Mouse (Mus musculus) midbrain, embryonic 11.5 days (tissue): ENCODE results near the gene Ivd. TPM values are rescaled to one million over a fixed set of nuclear protein-coding genes. Genes with fewer than 3 reads are reported as not detected.

Source experiments
- ATAC-seq: fragments of 200-750 bp; cut with Nextera tagmentation; 2 replicates; pipeline ENCODE4 v1.8.0; 2017; ENCODE audit warnings: moderate TSS enrichment, moderate library complexity; ENCODE audit not compliant: low FRiP score
- DNase-seq: peaks from one replicate; pipeline ENCODE4 v3.0.0; 2015; ENCODE audit warnings: low spot score; ENCODE audit errors: missing footprints
- H3K27ac ChIP-seq: fragments of 300-500 bp; sonication (generic); 2 replicates; pipeline ENCODE4 v1.5.1; 2014; ENCODE audit warnings: low read depth, low read length
- H3K27me3 ChIP-seq: fragments of 300-500 bp; sonication (generic); 2 replicates; pipeline ENCODE4 v1.6.1; 2014; ENCODE audit warnings: mild to moderate bottlenecking, low read length, moderate library complexity, mixed read lengths; ENCODE audit not compliant: control insufficient read depth, insufficient read depth
- H3K36me3 ChIP-seq: fragments of 300-500 bp; sonication (generic); 2 replicates; pipeline ENCODE4 v1.6.1; 2014; ENCODE audit warnings: mild to moderate bottlenecking, low read length, moderate library complexity, mixed read lengths; ENCODE audit not compliant: control insufficient read depth, insufficient read depth
- H3K4me1 ChIP-seq: fragments of 300-500 bp; sonication (generic); 2 replicates; pipeline ENCODE4 v1.6.1; 2014; ENCODE audit warnings: low read length; ENCODE audit not compliant: control insufficient read depth, insufficient read depth
- H3K4me2 ChIP-seq: fragments of 300-500 bp; sonication (generic); 2 replicates; pipeline ENCODE4 v1.6.1; 2014; ENCODE audit warnings: mild to moderate bottlenecking, moderate library complexity
- H3K4me3 ChIP-seq: fragments of 300-500 bp; sonication (generic); 2 replicates; pipeline ENCODE4 v1.5.1; 2014; ENCODE audit warnings: low read depth, low read length
- H3K9ac ChIP-seq: fragments of 300-500 bp; sonication (generic); 2 replicates; pipeline ENCODE4 v1.6.1; 2014; ENCODE audit warnings: low read length
- H3K9me3 ChIP-seq: fragments of 300-500 bp; sonication (generic); 2 replicates; pipeline ENCODE4 v1.6.1; 2016; ENCODE audit warnings: low read length; ENCODE audit not compliant: control insufficient read depth
- WGBS: fragments of 180-500 bp; shearing (Covaris S2); extraction: QIAGEN DNeasy Blood & Tissue Kit; methylation state at CpG from one replicate; pipeline ENCODE4 v1.1.7; 2014; 5-methylcytosine and 5-hydroxymethylcytosine counted together
- polyA plus RNA-seq: library from polyadenylated mRNA; unstranded; fragments of >200 nt; fragmentation: Nextera tagmentation; extraction: Ambion mirVana; gene quantifications from 2 replicates; pipeline ENCODE4 v1.2.1, GENCODE M21; 2014

Gene Ivd
- polyA plus RNA-seq, 1 experiment from 2014 or later, result 40.5 TPM

GRCm38 (mm10) chr2:118841186-118841585, 20.6 kb upstream of the Ivd start:
- H3K27ac ChIP-seq, result no peak overlapping the region
- no peaks in the 10 kb centered on the region for H3K36me3 ChIP-seq
- no peak overlapping the region for H3K9ac ChIP-seq
- H3K27me3 ChIP-seq, result no peaks in the 10 kb centered on the region
- ATAC-seq, result no peak
- H3K4me3 ChIP-seq, result no peak overlapping the region
- H3K4me2 ChIP-seq, result no peak overlapping the region
- 79% methylated on average over 5 of the region's 5 CpGs for WGBS
- no peaks in the 10 kb centered on the region for H3K9me3 ChIP-seq
- no peak for DNase-seq
- H3K4me1 ChIP-seq, result no peaks in the 10 kb centered on the region

- H3K4me2 ChIP-seq, result no peak overlapping the region
- H3K4me1 ChIP-seq, result no peaks in the 10 kb centered on the region
- 90% methylated on average over 4 of the region's 4 CpGs for WGBS
- H3K27ac ChIP-seq, result no peak overlapping the region
- H3K9me3 ChIP-seq, result no peaks in the 10 kb centered on the region
- ATAC-seq (no peak), DNase-seq (no peak)
- H3K4me3 ChIP-seq, result no peak overlapping the region
- H3K36me3 ChIP-seq, result no peaks in the 10 kb centered on the region
- no peaks in the 10 kb centered on the region for H3K27me3 ChIP-seq
- H3K9ac ChIP-seq, result no peak overlapping the region
These were observed 20.0 kb upstream of the Ivd start for GRCm38 (mm10) chr2:118841774-118842173.

- no peak for DNase-seq
- no peak for ATAC-seq
- 88% methylated on average over 3 of the region's 3 CpGs for WGBS
- Histone ChIP-seq H3K27me3 (no peaks in the 10 kb centered on the region), H3K4me2 (no peak overlapping the region), H3K9me3 (no peaks in the 10 kb centered on the region), H3K4me3 (no peak overlapping the region), H3K9ac (no peak overlapping the region), H3K27ac (no peak overlapping the region), H3K36me3 (no peaks in the 10 kb centered on the region), H3K4me1 (no peaks in the 10 kb centered on the region)
These were observed 17.3 kb upstream of the Ivd start for GRCm38 (mm10) chr2:118844427-118844826.

GRCm38 (mm10) chr2:118846246-118846645, 15.5 kb upstream of the Ivd start:
- no peak overlapping the region for H3K4me3 ChIP-seq
- H3K9ac ChIP-seq, result no peak overlapping the region
- no peak overlapping the region for H3K27ac ChIP-seq
- DNase-seq (no peak), ATAC-seq (no peak)
- H3K4me1 ChIP-seq, result no peaks in the 10 kb centered on the region
- no peaks in the 10 kb centered on the region for H3K9me3 ChIP-seq
- no peaks in the 10 kb centered on the region for H3K27me3 ChIP-seq
- 66% methylated on average over 7 of the region's 7 CpGs for WGBS
- no peak overlapping the region for H3K4me2 ChIP-seq
- no peaks in the 10 kb centered on the region for H3K36me3 ChIP-seq

- no peak for ATAC-seq
- H3K4me3 ChIP-seq, result no peak overlapping the region
- 43% methylated on average over 3 of the region's 3 CpGs for WGBS
- H3K36me3 ChIP-seq, result no peaks in the 10 kb centered on the region
- no peak for DNase-seq
- no peak overlapping the region for H3K27ac ChIP-seq
- H3K9me3 ChIP-seq, result no peaks in the 10 kb centered on the region
- H3K4me1 ChIP-seq, result no peaks in the 10 kb centered on the region
- H3K9ac ChIP-seq, result no peak overlapping the region
- H3K27me3 ChIP-seq, result no peaks in the 10 kb centered on the region
- H3K4me2 ChIP-seq, result no peak overlapping the region
These were observed 10.0 kb upstream of the Ivd start for GRCm38 (mm10) chr2:118851756-118852155.

GRCm38 (mm10) chr2:118862340-118862675, 554 bp downstream of the Ivd start:
- Histone ChIP-seq H3K4me3 (peak overlapping the region; percentile 71), H3K9ac (peak overlapping the region; percentile 82), H3K27ac (no peak overlapping the region), H3K27me3 (no peaks in the 10 kb centered on the region), H3K4me1 (peaks cover 3% of the 10 kb centered on the region; the same call in 1 of the 2 replicates), H3K4me2 (peak overlapping the region; percentile 86), H3K36me3 (no peaks in the 10 kb centered on the region), H3K9me3 (no peaks in the 10 kb centered on the region)
- peak; percentile 87 for DNase-seq
- 42% methylated on average over 3 of the region's 3 CpGs for WGBS
- no peak for ATAC-seq

GRCm38 (mm10) chr2:118870601-118871000, 8.8 kb downstream of the Ivd start:
- no peak for ATAC-seq
- 91% methylated on average over 3 of the region's 3 CpGs for WGBS
- Histone ChIP-seq H3K9me3 (no peaks in the 10 kb centered on the region), H3K4me2 (no peak overlapping the region), H3K9ac (no peak overlapping the region), H3K36me3 (0 out of 2 replicates have a peak, but pooled peaks cover 3% of the 10 kb centered on the region), H3K27me3 (no peaks in the 10 kb centered on the region), H3K27ac (no peak overlapping the region), H3K4me1 (no peaks in the 10 kb centered on the region), H3K4me3 (no peak overlapping the region)
- no peak for DNase-seq

- 0 out of 2 replicates have a peak, but pooled peaks cover 3% of the 10 kb centered on the region for H3K36me3 ChIP-seq
- H3K9me3 ChIP-seq, result no peaks in the 10 kb centered on the region
- H3K4me1 ChIP-seq, result no peaks in the 10 kb centered on the region
- H3K27ac ChIP-seq, result no peak overlapping the region
- WGBS, result 75% methylated on average over 1 of the region's 1 CpGs
- H3K9ac ChIP-seq, result no peak overlapping the region
- no peak overlapping the region for H3K4me2 ChIP-seq
- DNase-seq (no peak), ATAC-seq (no peak)
- no peak overlapping the region for H3K4me3 ChIP-seq
- no peaks in the 10 kb centered on the region for H3K27me3 ChIP-seq
These were observed 9.3 kb downstream of the Ivd start for GRCm38 (mm10) chr2:118871032-118871431.

- Histone ChIP-seq H3K4me1 (no peaks in the 10 kb centered on the region), H3K4me2 (no peak overlapping the region), H3K36me3 (0 out of 2 replicates have a peak, but pooled peaks cover 3% of the 10 kb centered on the region), H3K9me3 (no peaks in the 10 kb centered on the region), H3K4me3 (no peak overlapping the region), H3K27me3 (no peaks in the 10 kb centered on the region), H3K9ac (no peak overlapping the region), H3K27ac (no peak overlapping the region)
- 92% methylated on average over 5 of the region's 5 CpGs for WGBS
- DNase-seq (no peak), ATAC-seq (no peak)
These were observed 11.3 kb downstream of the Ivd start for GRCm38 (mm10) chr2:118873018-118873417.
